Mouse (Mus musculus) activated CD4-positive, CD25-positive, alpha-beta regulatory T cell, adult 4 months (primary cell): Measurements from ENCODE around the gene B3gat1. TPM values are rescaled to one million over a fixed set of nuclear protein-coding genes. Genes with fewer than 3 reads are reported as not detected.

ENCODE experiments used
- ATAC-seq: one replicate; pipeline ENCODE4 v1.8.0; 2017
- polyA plus RNA-seq, 2 experiments: library from polyadenylated mRNA; unstranded; fragments of 100-300 nt; shearing (Covaris generic); gene quantifications; one replicate each; pipeline ENCODE4 v1.2.1; 2017

The B3gat1 gene
- not detected for polyA plus RNA-seq

- no peak for ATAC-seq
Observed at GRCm38 (mm10) chr9:26733206-26733891, at the start of gene B3gat1. B3gat1 (plus strand) TSS chr9:26733728.

DNA sequence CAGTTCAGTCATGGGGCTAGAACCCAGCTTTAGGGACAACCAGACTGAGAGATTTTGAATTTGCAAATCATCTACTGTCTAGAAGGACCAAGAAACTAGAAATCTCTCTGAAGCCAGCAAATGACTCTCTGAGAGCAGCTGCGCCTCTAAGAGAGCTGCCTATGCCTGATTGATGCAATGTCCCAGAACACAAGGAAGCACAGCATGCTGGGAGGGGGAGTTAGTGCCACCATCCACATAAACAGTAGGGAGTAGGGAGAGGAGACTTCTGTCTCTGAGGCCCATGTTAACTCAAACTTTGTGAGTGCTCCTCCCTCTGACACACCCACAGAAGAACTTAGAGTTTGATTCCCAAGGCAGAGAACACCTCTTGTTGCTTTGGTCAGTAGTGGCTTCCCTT, 44.4 kb upstream of the B3gat1 start:
- ATAC-seq = no peak

GRCm38 (mm10) chr9:26689956-26690698, 43.4 kb upstream of the B3gat1 start:
- no peak for ATAC-seq

DNA sequence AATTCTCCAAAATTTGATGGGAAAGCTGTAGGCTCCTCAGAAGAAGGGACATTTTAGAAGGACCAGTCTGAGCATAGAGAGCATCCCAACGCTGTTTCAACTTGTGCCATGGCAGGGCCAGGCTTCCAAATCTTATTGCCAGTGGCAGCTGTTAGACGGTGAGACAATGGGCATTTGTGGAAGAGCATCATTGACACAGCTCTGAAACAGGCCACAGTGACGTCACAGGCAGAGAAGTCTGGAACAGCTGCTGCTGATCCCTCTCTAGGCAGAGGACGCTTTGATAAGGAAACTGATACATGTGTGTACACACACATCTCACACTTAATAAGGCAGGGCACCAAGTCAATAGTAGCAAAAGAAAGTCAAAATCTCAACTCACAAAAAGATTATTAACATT, 40.9 kb upstream of the B3gat1 start:
- ATAC-seq = no peak

GRCm38 (mm10) chr9:26694656-26695055, 38.9 kb upstream of the B3gat1 start:
- no peak for ATAC-seq

GRCm38 (mm10) chr9:26695178-26695577, 38.4 kb upstream of the B3gat1 start:
- no peak for ATAC-seq

GRCm38 (mm10) chr9:26698286-26698685, 35.2 kb upstream of the B3gat1 start:
- no peak for ATAC-seq

DNA sequence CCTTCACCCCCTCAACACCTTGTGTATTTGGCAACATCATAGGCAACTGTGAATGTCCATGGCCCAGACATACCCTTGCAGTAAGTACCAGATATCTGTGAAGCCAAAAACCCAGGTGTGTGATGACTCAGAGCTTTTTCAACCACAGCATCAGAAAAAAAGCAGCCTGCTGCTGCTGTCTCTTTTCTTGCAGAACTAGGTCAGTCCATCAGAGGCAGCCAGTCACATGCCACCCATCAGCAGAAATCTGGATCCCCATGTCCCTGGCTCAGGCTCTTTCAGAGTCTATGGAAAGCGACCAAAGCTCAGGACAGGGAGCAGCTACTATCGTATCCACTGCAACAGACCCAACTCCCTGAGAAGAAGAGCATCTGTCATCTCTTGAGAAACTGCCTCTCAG, 33.2 kb upstream of the B3gat1 start:
- no peak for ATAC-seq

GRCm38 (mm10) chr9:26718388-26718787, 15.1 kb upstream of the B3gat1 start:
- no peak for ATAC-seq

- ATAC-seq = no peak
Observed at GRCm38 (mm10) chr9:26721771-26722170, 11.8 kb upstream of the B3gat1 start.

DNA sequence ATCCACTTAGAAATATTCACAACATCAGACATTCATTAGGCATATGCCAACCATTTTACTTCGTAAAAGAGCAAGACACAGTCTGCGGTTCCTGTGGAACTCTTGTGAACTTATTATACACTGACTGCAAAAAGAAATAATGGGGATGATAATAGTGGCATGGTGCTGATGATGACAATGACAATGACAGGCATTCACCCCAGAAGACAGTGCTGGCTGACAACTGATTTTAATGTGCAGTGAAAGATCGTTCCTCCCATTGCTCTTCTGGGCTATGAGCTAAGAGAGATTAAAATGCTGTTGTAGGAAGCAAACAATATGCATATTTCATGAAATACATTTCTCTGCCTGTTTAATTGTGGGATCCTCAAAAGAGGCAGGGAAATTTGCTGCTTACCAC, 7.8 kb upstream of the B3gat1 start:
- no peak for ATAC-seq

DNA sequence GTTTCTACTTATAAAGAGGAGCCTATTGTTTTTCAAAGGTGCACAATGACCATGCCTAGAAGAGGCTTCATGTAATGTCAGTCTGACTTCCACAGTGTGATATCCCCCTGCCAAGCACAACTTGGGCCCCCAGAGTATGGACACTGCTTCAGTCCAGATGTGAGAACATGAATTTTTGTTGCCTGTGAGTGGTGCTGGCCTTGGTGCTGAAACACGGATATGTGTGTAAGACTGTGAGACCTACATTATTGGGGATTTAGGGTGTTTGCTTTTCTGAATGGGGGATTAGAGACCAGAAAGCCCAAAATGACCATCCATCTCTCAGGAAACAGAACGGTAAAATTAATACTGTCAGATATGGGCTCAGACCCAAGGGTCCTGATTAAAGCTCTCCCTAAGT, 6.1 kb upstream of the B3gat1 start:
- no peak for ATAC-seq

DNA sequence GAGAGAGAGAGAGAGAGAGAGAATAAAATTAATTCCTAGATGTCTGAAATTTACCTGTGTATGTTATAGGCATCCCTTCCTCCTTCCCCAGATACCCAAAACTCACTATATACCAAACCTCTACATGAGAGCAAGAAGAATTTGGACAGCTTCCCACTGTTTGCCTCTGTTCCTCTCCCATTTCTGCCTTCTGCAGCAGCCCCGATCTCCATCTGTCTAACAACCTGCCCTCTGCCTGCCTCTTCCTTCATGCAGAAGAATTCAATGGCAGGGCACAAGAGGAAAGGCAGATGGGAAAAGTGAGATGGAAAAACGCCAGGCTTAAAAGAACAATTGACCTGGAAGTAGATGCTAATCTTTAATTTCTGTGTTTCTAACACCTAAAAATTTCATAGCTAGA, 5.0 kb upstream of the B3gat1 start:
- no peak for ATAC-seq

GRCm38 (mm10) chr9:26733986-26734385, 458 bp downstream of the B3gat1 start:
- no peak for ATAC-seq

DNA sequence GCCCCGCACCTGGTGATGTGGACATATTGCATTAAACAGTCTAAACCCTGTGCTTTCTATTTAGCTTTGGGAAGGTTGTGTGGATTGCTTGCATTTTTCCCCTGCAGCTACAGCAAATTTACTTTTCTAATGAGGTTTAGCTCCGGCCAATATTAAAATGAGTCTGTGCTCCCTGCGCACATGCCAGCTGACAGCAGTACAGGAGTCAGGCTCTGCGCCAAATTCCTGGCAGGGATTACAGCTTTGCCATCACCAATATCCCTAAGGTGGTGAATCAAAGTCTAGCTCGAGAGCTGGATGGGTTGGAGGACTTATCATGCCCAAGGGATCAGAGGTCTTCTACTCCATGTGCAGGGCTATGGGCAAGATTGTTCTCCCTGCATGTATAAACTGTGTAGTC, 3.6 kb downstream of the B3gat1 start:
- ATAC-seq = no peak

- ATAC-seq = no peak
Observed at GRCm38 (mm10) chr9:26742817-26743216, 9.3 kb downstream of the B3gat1 start.

GRCm38 (mm10) chr9:26747121-26747520, 13.6 kb downstream of the B3gat1 start:
- no peak for ATAC-seq

- ATAC-seq = no peak
Observed at GRCm38 (mm10) chr9:26748893-26749292, 15.4 kb downstream of the B3gat1 start.

DNA sequence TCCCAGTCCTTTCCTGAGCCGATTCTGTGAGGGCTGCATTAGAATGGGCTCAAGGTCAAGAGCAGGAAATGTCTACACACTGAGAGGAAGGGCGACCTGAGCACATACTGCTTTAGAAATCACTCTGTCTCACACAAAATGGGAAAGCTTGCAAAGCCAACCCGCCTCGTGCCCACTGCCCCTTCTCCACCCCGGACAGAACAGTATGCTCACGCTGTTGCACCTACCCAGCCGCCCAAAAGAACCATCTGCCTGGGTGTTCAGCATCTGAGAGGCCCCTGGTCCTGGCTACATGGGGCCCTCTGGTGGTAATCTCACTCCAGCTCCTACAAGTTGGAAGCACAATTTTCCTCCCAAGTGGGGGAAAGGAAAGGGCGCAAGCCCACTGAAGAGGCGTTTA, 26.6 kb downstream of the B3gat1 start:
- no peak for ATAC-seq

DNA sequence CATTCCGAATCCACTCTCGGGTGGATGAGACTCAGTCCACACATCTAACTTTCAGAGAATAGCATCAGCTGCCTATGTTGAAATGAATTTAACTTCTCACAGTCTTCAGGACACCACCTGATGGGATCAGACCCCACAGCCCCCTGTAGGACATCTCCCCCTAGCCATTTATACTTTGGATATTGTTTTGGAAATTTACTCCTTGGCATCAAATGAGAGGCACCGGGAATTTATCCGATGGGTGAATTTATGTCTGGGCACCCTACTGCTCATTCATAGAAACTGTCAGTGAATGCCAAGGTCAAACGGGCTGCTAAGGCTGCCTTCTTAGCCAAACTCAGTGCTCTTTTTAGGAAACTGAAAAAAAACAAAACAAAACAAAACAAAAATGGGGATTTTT, 27.0 kb downstream of the B3gat1 start:
- no peak for ATAC-seq

DNA sequence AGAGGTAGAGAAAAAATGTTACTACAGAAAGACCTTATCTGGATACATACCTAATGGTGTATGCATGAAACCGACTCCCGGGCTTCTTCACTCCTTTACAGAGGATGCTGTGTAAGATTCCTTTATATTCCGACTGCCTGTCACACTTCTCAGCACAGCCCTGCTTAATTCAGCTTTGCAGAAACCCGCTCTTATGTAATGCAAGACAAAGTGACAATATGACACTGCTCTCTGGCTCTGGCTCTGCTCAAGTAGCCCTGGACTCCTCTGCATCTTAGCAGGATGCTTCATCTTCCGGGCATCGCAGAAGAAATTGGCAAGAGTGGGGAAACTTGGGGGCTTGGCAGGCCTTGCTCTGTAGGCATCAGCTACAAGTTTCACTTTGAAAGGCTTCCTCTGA, 28.9 kb downstream of the B3gat1 start:
- no peak for ATAC-seq

- no peak for ATAC-seq
Observed at GRCm38 (mm10) chr9:26768181-26768580, 34.7 kb downstream of the B3gat1 start.

- no peak for ATAC-seq
Observed at GRCm38 (mm10) chr9:26775700-26776099, 42.2 kb downstream of the B3gat1 start.

DNA sequence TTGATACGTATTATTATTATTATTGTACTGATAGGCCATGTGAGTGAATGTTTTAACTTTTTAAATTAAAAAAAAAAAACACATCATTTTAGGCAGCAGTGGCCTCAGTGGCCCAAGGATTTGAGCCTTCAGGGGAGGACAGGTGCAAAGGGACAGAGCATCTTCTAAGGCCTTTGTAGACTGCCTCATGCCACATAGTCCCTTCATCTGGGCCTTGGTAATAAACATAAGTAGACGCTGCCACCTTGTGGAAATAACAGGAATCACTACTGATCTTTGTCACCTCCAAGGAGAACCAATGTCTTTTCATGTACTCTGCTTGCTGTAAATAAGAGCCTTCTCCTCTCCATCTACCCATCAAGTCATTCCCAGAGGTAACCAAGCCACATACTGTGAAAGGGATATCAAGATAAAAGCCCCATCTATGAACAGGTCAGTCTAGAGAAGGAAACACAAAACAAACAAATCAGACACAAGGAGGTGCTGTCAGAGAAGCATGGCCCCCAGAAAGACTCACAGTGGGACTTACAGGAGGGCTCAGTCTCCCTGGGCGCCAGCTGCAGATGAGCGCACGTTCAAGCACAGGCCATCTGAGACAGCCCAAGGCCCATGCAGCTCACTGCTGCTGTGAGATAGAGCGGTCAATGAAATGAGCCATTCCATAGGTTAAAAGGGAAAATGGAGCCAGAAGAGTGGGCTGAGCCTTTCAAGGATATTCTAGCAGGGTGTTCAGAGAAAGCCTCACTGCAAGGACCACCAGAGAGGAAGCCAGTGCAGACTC, 42.8 kb downstream of the B3gat1 start:
- ATAC-seq = no peak
